Mouse (Mus musculus): ENCODE results near the gene Gm26620. TPM values are rescaled to one million over a fixed set of nuclear protein-coding genes. Genes with fewer than 3 reads are reported as not detected.

Gene Gm26620
- polyA plus RNA-seq, 1 experiment from 2014 or later = 1.4 TPM

DNA sequence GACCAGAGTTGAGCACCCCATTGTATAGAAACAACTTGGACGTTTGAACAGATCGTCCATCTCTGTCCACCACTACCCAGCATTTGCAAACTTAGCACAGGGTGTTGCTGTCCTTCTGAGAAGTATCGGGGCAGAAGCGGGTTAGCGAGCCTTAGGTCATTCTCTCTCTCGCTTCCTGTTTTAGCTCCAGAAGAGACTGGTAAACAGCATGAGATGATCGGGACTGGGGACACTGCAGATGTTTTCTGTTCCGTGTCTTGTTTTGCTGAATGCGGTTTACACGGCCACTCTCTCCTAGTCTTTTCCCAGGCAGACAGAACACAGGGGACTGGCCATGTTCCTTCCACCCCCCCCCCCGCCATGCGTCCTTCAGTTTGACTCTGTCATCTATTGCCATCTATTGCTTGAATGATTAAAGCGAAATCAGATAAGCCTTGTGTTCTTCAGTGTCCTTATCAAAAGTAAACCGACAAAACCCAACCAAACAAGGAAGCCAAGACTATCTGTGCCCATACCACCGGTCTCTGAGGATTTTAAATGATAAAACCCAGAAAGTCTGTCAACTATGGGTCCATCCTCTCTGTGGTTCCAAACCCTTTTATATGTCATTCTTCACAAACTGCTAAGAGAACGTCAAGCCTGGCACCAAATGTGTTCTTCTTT, 13.7 kb downstream of the Gm26620 start:
- H3K4me2 ChIP-seq (replicated peaks; ENCODE audit: low read depth) = no peak overlapping the region
- H3K27me3 ChIP-seq (ENCODE audit: control insufficient read depth, insufficient read depth, low read length) = no peaks in the 10 kb centered on the region
- H3K9ac ChIP-seq (ENCODE audit: low read length) = no peak overlapping the region
- no peak overlapping the region for H3K4me3 ChIP-seq (ENCODE audit: low read depth, low read length)
- no peaks in the 10 kb centered on the region for H3K9me3 ChIP-seq (ENCODE audit: control insufficient read depth, low read length)
- H3K27ac ChIP-seq (replicated peaks) = no peak overlapping the region
- no peak for ATAC-seq (ENCODE audit: low FRiP score, low TSS enrichment)
- WGBS = 42% methylated on average over 16 of the region's 16 CpGs
- no peaks in the 10 kb centered on the region for H3K36me3 ChIP-seq (ENCODE audit: control insufficient read depth, insufficient read depth, low read length)
- TF ChIP-seq EP300 (optimal IDR thresholded peaks at IDR 0.05) = no peak
- TF ChIP-seq CTCF (IDR thresholded peaks at IDR 0.05; ENCODE audit: low read depth) = no peak
- DNase-seq (ENCODE audit: low spot score) = no peak
- H3K4me1 ChIP-seq (replicated peaks; ENCODE audit: control insufficient read depth, insufficient read depth) = no peaks in the 10 kb centered on the region

DNA sequence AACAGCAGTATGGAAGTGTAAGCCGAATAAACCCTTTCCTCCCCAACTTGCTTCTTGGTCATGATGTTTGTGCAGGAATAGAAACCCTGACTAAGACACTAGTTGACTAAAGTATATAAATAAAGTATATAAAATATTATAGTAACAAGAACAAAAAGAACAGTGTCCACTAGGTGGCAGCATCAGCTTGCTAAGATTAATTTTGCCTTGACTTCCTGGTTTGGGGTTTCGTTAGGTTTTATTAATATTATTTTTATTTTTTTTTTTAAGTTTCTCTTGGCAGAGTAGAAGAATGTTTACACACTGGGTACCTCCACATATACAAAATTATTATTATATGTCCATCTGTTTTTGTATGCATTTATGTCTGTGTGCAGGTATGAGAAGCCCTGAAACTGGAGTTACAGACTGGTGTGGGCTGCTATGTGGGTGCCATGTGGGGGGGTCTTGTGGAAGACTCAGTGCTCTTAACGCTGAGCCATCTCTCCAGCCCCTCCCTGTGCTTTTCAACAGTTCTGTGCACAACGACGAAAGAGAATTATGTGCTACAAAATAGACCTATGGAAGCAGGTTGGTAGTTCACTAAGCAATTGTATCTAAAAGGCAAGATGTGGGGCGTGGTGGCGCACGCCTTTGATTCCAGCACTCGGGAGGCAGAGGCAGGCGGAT, 16.1 kb downstream of the Gm26620 start:
- H3K9me3 ChIP-seq (ENCODE audit: control insufficient read depth, low read length) = no peaks in the 10 kb centered on the region
- H3K36me3 ChIP-seq (ENCODE audit: control insufficient read depth, insufficient read depth, low read length) = no peaks in the 10 kb centered on the region
- H3K4me3 ChIP-seq (ENCODE audit: low read depth, low read length) = no peak overlapping the region
- DNase-seq (ENCODE audit: low spot score) (peak; percentile 53), ATAC-seq (ENCODE audit: low FRiP score, low TSS enrichment) (peak; percentile 53; the same call in 1 of the 2 replicates)
- no peak overlapping the region for H3K27ac ChIP-seq (replicated peaks)
- no peak overlapping the region for H3K9ac ChIP-seq (ENCODE audit: low read length)
- no peaks in the 10 kb centered on the region for H3K4me1 ChIP-seq (replicated peaks; ENCODE audit: control insufficient read depth, insufficient read depth)
- WGBS = 28% methylated on average over 10 of the region's 10 CpGs
- H3K4me2 ChIP-seq (replicated peaks; ENCODE audit: low read depth) = peak overlapping the region; percentile 27; the same call in 1 of the 2 replicates
- TF ChIP-seq EP300 (optimal IDR thresholded peaks at IDR 0.05) (no peak), CTCF (IDR thresholded peaks at IDR 0.05; ENCODE audit: low read depth) (peak; percentile 75)
- no peaks in the 10 kb centered on the region for H3K27me3 ChIP-seq (ENCODE audit: control insufficient read depth, insufficient read depth, low read length)

DNA sequence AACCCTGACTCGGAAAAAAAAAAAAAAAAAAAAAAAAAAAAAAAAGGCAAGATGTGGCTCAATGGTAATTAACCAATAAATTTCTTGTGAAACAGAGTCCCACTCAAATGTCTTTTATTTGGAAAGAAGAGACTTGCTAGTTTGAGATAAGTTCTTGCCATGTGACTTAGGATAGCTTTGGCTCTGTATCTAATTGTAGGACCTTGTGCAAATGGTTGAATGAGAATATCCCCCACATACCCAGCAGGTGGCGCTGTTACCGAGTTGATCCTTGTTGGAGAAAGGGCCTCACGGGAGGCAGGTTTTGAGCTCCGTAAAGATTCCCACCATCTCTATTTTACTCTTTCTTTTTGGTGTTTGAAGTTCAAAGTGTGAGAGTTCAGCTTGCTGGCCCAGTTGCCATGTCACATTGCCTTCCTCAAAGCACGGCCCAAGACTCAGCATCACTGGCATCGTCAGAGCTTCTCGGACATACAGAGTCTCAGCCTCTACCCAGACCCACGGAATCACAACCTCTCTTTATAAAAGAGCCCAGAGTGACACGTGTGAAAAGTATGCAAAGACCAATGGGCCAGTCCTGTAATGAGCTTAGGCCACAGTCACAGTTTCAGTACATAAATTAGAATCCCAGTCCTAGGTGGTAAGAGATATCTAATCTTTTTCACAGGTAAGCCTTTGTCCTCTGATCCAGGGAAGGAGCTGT, 16.8 kb downstream of the Gm26620 start:
- no peaks in the 10 kb centered on the region for H3K9me3 ChIP-seq (ENCODE audit: control insufficient read depth, low read length)
- no peak overlapping the region for H3K4me3 ChIP-seq (ENCODE audit: low read depth, low read length)
- 34% methylated on average over 10 of the region's 10 CpGs for WGBS
- DNase-seq (ENCODE audit: low spot score) (peak; percentile 89), ATAC-seq (ENCODE audit: low FRiP score, low TSS enrichment) (peak; percentile 51; the same call in 1 of the 2 replicates)
- H3K9ac ChIP-seq (ENCODE audit: low read length) = no peak overlapping the region
- H3K36me3 ChIP-seq (ENCODE audit: control insufficient read depth, insufficient read depth, low read length) = no peaks in the 10 kb centered on the region
- H3K27me3 ChIP-seq (ENCODE audit: control insufficient read depth, insufficient read depth, low read length) = no peaks in the 10 kb centered on the region
- H3K27ac ChIP-seq (replicated peaks) = no peak overlapping the region
- no peak overlapping the region for H3K4me2 ChIP-seq (replicated peaks; ENCODE audit: low read depth)
- TF ChIP-seq EP300 (optimal IDR thresholded peaks at IDR 0.05) = no peak
- TF ChIP-seq CTCF (IDR thresholded peaks at IDR 0.05; ENCODE audit: low read depth) = peak; percentile 90
- H3K4me1 ChIP-seq (replicated peaks; ENCODE audit: control insufficient read depth, insufficient read depth) = no peaks in the 10 kb centered on the region

DNA sequence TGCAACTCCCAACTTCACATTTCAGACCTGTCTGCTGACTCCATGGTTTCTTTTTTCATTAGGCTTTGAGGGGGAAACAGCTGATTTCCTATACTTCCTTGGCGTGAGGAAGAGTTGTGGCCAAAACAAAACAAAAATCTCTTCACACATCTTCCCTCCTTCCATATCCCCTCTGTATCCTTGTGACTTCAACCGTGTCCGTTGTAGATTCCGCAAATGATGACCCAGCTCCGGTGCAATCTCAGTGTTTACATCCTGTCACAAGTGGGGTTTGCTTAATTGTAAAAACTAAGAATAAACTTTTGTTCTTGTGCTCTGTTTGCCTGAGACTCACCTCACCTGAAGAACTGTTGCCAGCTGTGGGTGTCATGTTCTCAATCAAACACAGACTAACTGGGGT, 18.6 kb downstream of the Gm26620 start:
- H3K9ac ChIP-seq (ENCODE audit: low read length) = no peak overlapping the region
- DNase-seq (ENCODE audit: low spot score) = no peak
- 33% methylated on average over 5 of the region's 5 CpGs for WGBS
- H3K9me3 ChIP-seq (ENCODE audit: control insufficient read depth, low read length) = no peaks in the 10 kb centered on the region
- no peak for ATAC-seq (ENCODE audit: low FRiP score, low TSS enrichment)
- peaks cover 4% of the 10 kb centered on the region; the same call in 1 of the 2 replicates for H3K27me3 ChIP-seq (ENCODE audit: control insufficient read depth, insufficient read depth, low read length)
- H3K4me1 ChIP-seq (replicated peaks; ENCODE audit: control insufficient read depth, insufficient read depth) = 0 out of 2 replicates have a peak, but pooled peaks cover 3% of the 10 kb centered on the region
- TF ChIP-seq EP300 (optimal IDR thresholded peaks at IDR 0.05) (no peak), CTCF (IDR thresholded peaks at IDR 0.05; ENCODE audit: low read depth) (no peak)
- H3K36me3 ChIP-seq (ENCODE audit: control insufficient read depth, insufficient read depth, low read length) = no peaks in the 10 kb centered on the region
- no peak overlapping the region for H3K4me3 ChIP-seq (ENCODE audit: low read depth, low read length)
- H3K4me2 ChIP-seq (replicated peaks; ENCODE audit: low read depth) = no peak overlapping the region
- no peak overlapping the region for H3K27ac ChIP-seq (replicated peaks)

DNA sequence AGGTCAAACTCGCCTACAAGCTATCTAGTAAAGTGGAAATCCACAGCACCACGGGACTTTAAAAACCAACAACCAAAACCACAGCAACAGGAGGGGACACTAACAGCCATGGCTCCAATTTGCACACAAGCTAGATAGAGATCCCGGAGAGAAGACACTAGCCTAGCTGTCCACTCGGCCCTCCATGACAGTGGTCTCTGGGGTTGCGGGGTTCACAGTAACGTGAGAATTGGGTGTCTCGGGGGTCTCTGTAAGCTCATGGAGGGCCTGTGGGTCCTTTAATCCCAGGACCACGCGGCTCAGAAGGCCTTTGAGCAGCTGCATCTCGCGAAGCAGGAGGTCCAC, 22.2 kb downstream of the Gm26620 start:
- peak overlapping the region; percentile 39 for H3K4me3 ChIP-seq (ENCODE audit: low read depth, low read length)

More for the DNA sequence above, 22.2 kb downstream of the Gm26620 start:
- H3K4me1 ChIP-seq (replicated peaks; ENCODE audit: control insufficient read depth, insufficient read depth) = 0 out of 2 replicates have a peak, but pooled peaks cover 3% of the 10 kb centered on the region
- TF ChIP-seq CTCF (IDR thresholded peaks at IDR 0.05; ENCODE audit: low read depth) = no peak
- no peak overlapping the region for H3K27ac ChIP-seq (replicated peaks)
- no peaks in the 10 kb centered on the region for H3K9me3 ChIP-seq (ENCODE audit: control insufficient read depth, low read length)
- H3K9ac ChIP-seq (ENCODE audit: low read length) = no peak overlapping the region
- peaks cover 5% of the 10 kb centered on the region; the same call in 1 of the 2 replicates for H3K27me3 ChIP-seq (ENCODE audit: control insufficient read depth, insufficient read depth, low read length)
- no peak for DNase-seq (ENCODE audit: low spot score)
- H3K4me2 ChIP-seq (replicated peaks; ENCODE audit: low read depth) = peak overlapping the region; percentile 67
- no peak for ATAC-seq (ENCODE audit: low FRiP score, low TSS enrichment)
- no peaks in the 10 kb centered on the region for H3K36me3 ChIP-seq (ENCODE audit: control insufficient read depth, insufficient read depth, low read length)
- WGBS = 26% methylated on average over 11 of the region's 11 CpGs
